14 mouse cellular contexts compared by ENCODE assay signal in genomic region chr9:103503586-103504298, GRCm38 (mm10). TPM values are rescaled to one million over a fixed set of nuclear protein-coding genes. Genes with fewer than 3 reads are reported as not detected.
DNase-seq lines count a peak whose midpoint lies in the region; ATAC-seq lines count a peak whose summit lies in the region.
"Had no signal": no experiment of that assay in that cellular context is flagged by ENCODE, and none has a peak within 500 bp of the region (broad histone marks: within the 10 kb centered on the region; RNA-seq: fewer than 3 reads in every experiment).

No protein-coding gene starts in this region.

- peak overlapping the region; percentile 67 for H3K27ac ChIP-seq in midbrain, embryonic 12.5 days (replicated peaks)
- H3K27ac ChIP-seq in midbrain, embryonic 10.5 days (replicated peaks) = no peak overlapping the region; the same call in 1 of the 2 replicates
- peak overlapping the region; percentile 57 for H3K27ac ChIP-seq in midbrain, embryonic 16.5 days (ENCODE audit: low read length)
- H3K27ac ChIP-seq: limb, embryonic 13.5 days had no signal

- H3K4me2 ChIP-seq in midbrain, embryonic 12.5 days (replicated peaks) = no peak overlapping the region
- H3K4me2 ChIP-seq in midbrain, embryonic 16.5 days (ENCODE audit: low read length) = no peak overlapping the region
- H3K4me2 ChIP-seq: limb, embryonic 13.5 days had no signal

- H3K4me3 ChIP-seq in midbrain, embryonic 12.5 days = no peak overlapping the region
- no peak overlapping the region for H3K4me3 ChIP-seq in midbrain, embryonic 10.5 days
- no peak overlapping the region for H3K4me3 ChIP-seq in midbrain, embryonic 16.5 days (ENCODE audit: low read depth, low read length)
- H3K4me3 ChIP-seq: limb, embryonic 13.5 days had no signal

- no peaks in the 10 kb centered on the region for H3K9me3 ChIP-seq in midbrain, embryonic 12.5 days
- H3K9me3 ChIP-seq in midbrain, embryonic 10.5 days (replicated peaks) = no peaks in the 10 kb centered on the region
- no peaks in the 10 kb centered on the region for H3K9me3 ChIP-seq in midbrain, embryonic 16.5 days (replicated peaks; ENCODE audit: control insufficient read depth, low read length, poor library complexity, severe bottlenecking)
- H3K9me3 ChIP-seq: limb, embryonic 13.5 days had no signal

- no peaks in the 10 kb centered on the region for H3K36me3 ChIP-seq in midbrain, embryonic 12.5 days
- H3K36me3 ChIP-seq in midbrain, embryonic 10.5 days = peaks cover 2% of the 10 kb centered on the region; the same call in 1 of the 2 replicates
- no peaks in the 10 kb centered on the region for H3K36me3 ChIP-seq in midbrain, embryonic 16.5 days (ENCODE audit: control insufficient read depth, insufficient read depth, low read length)
- H3K36me3 ChIP-seq: limb, embryonic 13.5 days had no signal

- peaks cover 34% of the 10 kb centered on the region for H3K27me3 ChIP-seq in midbrain, embryonic 12.5 days
- peaks cover 22% of the 10 kb centered on the region for H3K27me3 ChIP-seq in midbrain, embryonic 10.5 days (ENCODE audit: low read depth, poor library complexity, severe bottlenecking)
- H3K27me3 ChIP-seq in midbrain, embryonic 16.5 days (ENCODE audit: control insufficient read depth, insufficient read depth, low read depth, low read length) = peaks cover 2% of the 10 kb centered on the region
- H3K27me3 ChIP-seq: limb, embryonic 13.5 days had no signal

- intact Hi-C loops in gastrocnemius, postnatal 14 days (cut with DNase I; ENCODE audit: low total_unique reads) = no loop called here

- peaks cover 60% of the 10 kb centered on the region for H3K4me1 ChIP-seq in midbrain, embryonic 12.5 days
- H3K4me1 ChIP-seq in midbrain, embryonic 10.5 days = peaks cover 51% of the 10 kb centered on the region
- H3K4me1 ChIP-seq in midbrain, embryonic 16.5 days (ENCODE audit: control insufficient read depth, insufficient read depth, low read length) = peaks cover 37% of the 10 kb centered on the region

- WGBS in midbrain, embryonic 12.5 days = 89% methylated on average over 3 of the region's 3 CpGs
- 88% methylated on average over 3 of the region's 3 CpGs for WGBS in midbrain, embryonic 10.5 days
- WGBS in midbrain, embryonic 16.5 days = 92% methylated on average over 3 of the region's 3 CpGs

- DNase-seq in cerebellum, adult 9-11 months = peak; percentile 45
- DNase-seq in cerebellum, postnatal 36 days = no peak
- DNase-seq in midbrain, embryonic 10.5 days (ENCODE audit: low spot score) = no peak
- peak; percentile 12 for DNase-seq in NIH3T3 (ENCODE audit: low read depth)
- DNase-seq in gastrocnemius, postnatal 14 days = no peak
- no peak for DNase-seq in right cerebral cortex, adult 2 months (ENCODE audit: low spot score in 2 of 2)
- DNase-seq: adrenal gland, postnatal 10 days; heart, adult 18-20 months; heart, postnatal 10 days; lung, adult 2 months; thymus, postnatal 14 days had no signal

- ATAC-seq in midbrain, embryonic 12.5 days (ENCODE audit: low FRiP score, low read depth) = no peak
- ATAC-seq in midbrain, embryonic 16.5 days = no peak

- no peak overlapping the region for H3K9ac ChIP-seq in midbrain, embryonic 12.5 days (replicated peaks)
- H3K9ac ChIP-seq in midbrain, embryonic 16.5 days (ENCODE audit: low read depth, low read length) = no peak overlapping the region
- H3K9ac ChIP-seq: limb, embryonic 13.5 days had no signal

RNA-seq across cellular contexts. Expression of gene Bfsp2, which starts 23.5 kb away (rescaled TPM):
- 2.4 and 5.5 TPM in 2 replicates for polyA plus RNA-seq in midbrain, embryonic 12.5 days (2016; fragmentation: Nextera tagmentation; extraction: Ambion mirVana)
- 0.75 and 2.0 TPM in 2 replicates for polyA plus RNA-seq in midbrain, embryonic 10.5 days (2016; fragmentation: Nextera tagmentation; extraction: Ambion mirVana)
- 2.2 and 2.8 TPM in 2 replicates for polyA plus RNA-seq in midbrain, embryonic 16.5 days (2015; fragmentation: Nextera tagmentation; extraction: Ambion mirVana)
- total RNA-seq in gastrocnemius, postnatal 14 days (2021) = under 1 TPM; 0.37 to 0.42 TPM

Comparison
In these comparisons a context has a peak if more than half of its experiments do, and no peak if none do; other contexts are left out.
1. DNase-seq: peak in cerebellum, adult 9-11 months (single experiment) and NIH3T3 (single experiment); none in cerebellum, postnatal 36 days (0 of 2), midbrain, embryonic 10.5 days (single experiment), gastrocnemius, postnatal 14 days (single experiment) and right cerebral cortex, adult 2 months (0 of 2).